Mouse (Mus musculus) intestine, postnatal 0 days (tissue): ENCODE results near the gene Olfr630. TPM values are rescaled to one million over a fixed set of nuclear protein-coding genes. Genes with fewer than 3 reads are reported as not detected.
"Not testable (repeated sequence)": the region's sequence is repeated elsewhere in the genome, so short reads cannot be mapped to it uniquely, and the experiment has no call there.

Source experiments
- ATAC-seq: fragments of 200-750 bp; cut with Nextera tagmentation; 2 replicates; pipeline ENCODE4 v1.8.0; 2017; ENCODE audit warnings: mild to moderate bottlenecking, moderate TSS enrichment, moderate library complexity
- H3K27ac ChIP-seq: fragments of 300-500 bp; sonication (generic); 2 replicates; pipeline ENCODE4 v1.5.1; 2014; ENCODE audit warnings: mild to moderate bottlenecking, low read depth, low read length, moderate library complexity
- H3K27me3 ChIP-seq: fragments of 300-500 bp; sonication (generic); replicated peaks from 2 replicates; pipeline ENCODE4 v1.6.1; 2014; ENCODE audit warnings: low read length, mixed read lengths; ENCODE audit not compliant: control insufficient read depth, insufficient read depth
- H3K36me3 ChIP-seq: fragments of 300-500 bp; sonication (generic); 2 replicates; pipeline ENCODE4 v1.6.1; 2014; ENCODE audit warnings: mild to moderate bottlenecking, moderate library complexity; ENCODE audit not compliant: control insufficient read depth, insufficient read depth
- H3K4me1 ChIP-seq: fragments of 300-500 bp; sonication (generic); replicated peaks from 2 replicates; pipeline ENCODE4 v1.6.1; 2014; ENCODE audit warnings: antibody characterized with exemption, low read length, mixed read lengths; ENCODE audit not compliant: control insufficient read depth, insufficient read depth
- H3K4me2 ChIP-seq: fragments of 300-500 bp; sonication (generic); replicated peaks from 2 replicates; pipeline ENCODE4 v1.6.1; 2014; ENCODE audit warnings: low read depth, mild to moderate bottlenecking, moderate library complexity
- H3K4me3 ChIP-seq: fragments of 300-500 bp; sonication (generic); 2 replicates; pipeline ENCODE4 v1.5.1; 2014; ENCODE audit warnings: low read depth, low read length
- H3K9ac ChIP-seq: fragments of 300-500 bp; sonication (generic); 2 replicates; pipeline ENCODE4 v1.6.1; 2014; ENCODE audit warnings: mild to moderate bottlenecking, low read depth, low read length
- H3K9me3 ChIP-seq: fragments of 300-500 bp; sonication (generic); 2 replicates; pipeline ENCODE4 v1.6.1; 2016; ENCODE audit warnings: mixed run types; ENCODE audit not compliant: control insufficient read depth
- CTCF ChIP-seq: sonication (generic); IDR thresholded peaks from 2 replicates; pipeline ENCODE4 v1.5.1; 2016; ENCODE audit warnings: low read depth, mild to moderate bottlenecking, control low read depth, antibody characterized with exemption, moderate library complexity
- WGBS: fragments of 180-500 bp; shearing (Covaris S2); extraction: QIAGEN DNeasy Blood & Tissue Kit; methylation state at CpG from one replicate; pipeline ENCODE4 v1.1.7; 2014; 5-methylcytosine and 5-hydroxymethylcytosine counted together
- polyA plus RNA-seq: library from polyadenylated mRNA; unstranded; fragments of >200 nt; fragmentation: Nextera tagmentation; extraction: Ambion mirVana; gene quantifications from 2 replicates; pipeline ENCODE4 v1.2.1, GENCODE M21; 2015

Olfr630 gene
- polyA plus RNA-seq, 1 experiment from 2014 or later = not detected

DNA sequence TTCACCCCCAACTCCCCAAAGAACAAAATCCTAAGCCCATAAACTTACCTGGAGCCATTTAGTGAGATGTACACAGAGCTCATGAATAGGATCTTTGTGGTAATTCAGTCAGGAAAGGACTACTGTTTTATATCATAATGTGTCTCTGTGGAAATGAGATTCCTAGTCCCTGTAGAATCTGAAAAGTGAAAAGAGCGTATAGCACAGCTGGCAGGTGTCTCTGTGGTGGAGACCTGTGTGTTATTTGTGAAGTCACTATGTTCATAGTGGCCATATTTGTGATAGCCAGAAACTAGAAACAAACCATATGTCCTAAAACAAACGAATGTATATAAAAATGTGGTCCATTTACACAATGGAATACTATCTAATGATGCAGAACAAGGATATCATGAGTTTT lies 14.4 kb upstream of the Olfr630 start, which contains the start of gene Olfr69:
Gene Olfr69, minus strand, starts transcription at position 101 of the 400 bp plus-strand sequence.
- no peak for ATAC-seq
- no peaks in the 10 kb centered on the region for H3K36me3 ChIP-seq
- H3K27ac ChIP-seq = no peak within 1 kb of the TSS
- H3K4me3 ChIP-seq = no peak within 1 kb of the TSS
- H3K4me1 ChIP-seq = no peaks in the 10 kb centered on the region
- no peak within 1 kb of the TSS for H3K9ac ChIP-seq
- TF ChIP-seq CTCF = no peak
- H3K27me3 ChIP-seq = no peaks in the 10 kb centered on the region
- H3K9me3 ChIP-seq = no peaks in the 10 kb centered on the region
- no peak within 1 kb of the TSS for H3K4me2 ChIP-seq
- 77% methylated on average over 2 of the region's 2 CpGs for WGBS

DNA sequence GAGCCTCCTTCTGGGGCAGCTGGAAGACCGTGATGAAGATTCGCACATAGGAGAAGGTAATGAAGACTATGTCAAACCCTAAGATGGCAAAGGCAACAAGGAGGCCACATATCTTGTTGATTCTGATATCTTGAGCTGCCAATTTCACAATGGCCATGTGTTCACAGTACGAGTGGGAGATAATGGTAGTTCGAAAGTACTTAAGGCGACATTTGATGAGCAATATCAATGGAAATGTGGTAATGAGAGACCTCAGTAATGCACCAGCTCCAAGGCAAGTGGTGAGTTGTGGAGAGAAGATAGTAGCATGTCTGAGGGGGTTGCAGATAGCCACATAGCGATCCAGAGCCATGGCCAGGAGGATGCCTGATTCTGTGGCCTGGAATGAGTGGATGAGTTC lies 10.6 kb upstream of the Olfr630 start:
- H3K4me2 ChIP-seq, H3K4me3 ChIP-seq, ATAC-seq, H3K9ac ChIP-seq, H3K27me3 ChIP-seq, H3K4me1 ChIP-seq, H3K27ac ChIP-seq, H3K36me3 ChIP-seq, H3K9me3 ChIP-seq: not testable (repeated sequence)
- WGBS = 83% methylated on average over 5 of the region's 6 CpGs

DNA sequence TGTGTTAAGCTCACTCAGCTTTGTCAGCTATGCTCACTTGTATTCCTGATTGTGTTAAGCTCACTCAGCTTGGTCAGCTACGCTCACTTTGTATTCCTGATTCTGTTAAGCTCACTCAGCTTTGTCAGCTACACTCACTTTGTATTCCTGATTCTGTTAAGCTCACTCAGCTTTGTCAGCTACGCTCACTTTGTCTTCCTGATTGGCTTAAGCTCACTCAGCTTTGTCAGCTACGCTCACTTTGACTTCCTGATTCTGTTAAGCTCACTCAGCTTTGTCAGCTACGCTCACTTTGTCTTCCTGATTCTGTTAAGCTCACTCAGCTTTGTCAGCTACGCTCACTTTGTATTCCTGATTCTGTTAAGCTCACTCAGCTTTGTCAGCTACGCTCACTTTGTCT lies 5.1 kb upstream of the Olfr630 start:
- not testable (repeated sequence) for ATAC-seq, H3K4me2 ChIP-seq, H3K27ac ChIP-seq, H3K4me3 ChIP-seq, H3K27me3 ChIP-seq, H3K4me1 ChIP-seq, H3K9me3 ChIP-seq, H3K9ac ChIP-seq, H3K36me3 ChIP-seq
- 81% methylated on average over 6 of the region's 6 CpGs for WGBS

DNA sequence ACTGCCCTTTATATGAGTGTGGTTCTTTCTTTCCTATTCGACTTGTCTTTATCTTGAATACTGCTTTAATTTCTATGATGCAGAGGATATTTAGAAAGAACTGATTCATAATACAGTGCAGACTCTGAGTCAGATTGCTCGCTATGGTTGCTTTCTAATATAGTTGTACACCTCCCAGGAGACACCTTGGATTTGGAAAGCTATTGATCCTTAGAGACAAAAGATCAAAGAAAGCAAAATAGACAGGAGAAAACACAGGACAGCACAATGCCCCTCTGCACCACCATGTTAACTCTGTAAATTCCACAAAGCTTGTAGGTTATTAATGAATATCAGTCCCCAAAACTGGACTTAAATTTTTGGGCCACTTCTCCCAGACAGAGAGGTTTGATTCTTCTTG lies 12.3 kb downstream of the Olfr630 start, which contains the start of gene Olfr629:
Gene Olfr629, minus strand, starts transcription at position 101 of the 400 bp plus-strand sequence.
- no peak for ATAC-seq
- Histone ChIP-seq H3K9me3 (no peaks in the 10 kb centered on the region), H3K9ac (no peak within 1 kb of the TSS), H3K4me3 (no peak within 1 kb of the TSS), H3K36me3 (no peaks in the 10 kb centered on the region), H3K4me1 (no peaks in the 10 kb centered on the region), H3K27ac (no peak within 1 kb of the TSS), H3K27me3 (no peaks in the 10 kb centered on the region), H3K4me2 (no peak within 1 kb of the TSS)
- no peak for TF ChIP-seq CTCF
- 83% methylated on average over 2 of the region's 2 CpGs for WGBS

DNA sequence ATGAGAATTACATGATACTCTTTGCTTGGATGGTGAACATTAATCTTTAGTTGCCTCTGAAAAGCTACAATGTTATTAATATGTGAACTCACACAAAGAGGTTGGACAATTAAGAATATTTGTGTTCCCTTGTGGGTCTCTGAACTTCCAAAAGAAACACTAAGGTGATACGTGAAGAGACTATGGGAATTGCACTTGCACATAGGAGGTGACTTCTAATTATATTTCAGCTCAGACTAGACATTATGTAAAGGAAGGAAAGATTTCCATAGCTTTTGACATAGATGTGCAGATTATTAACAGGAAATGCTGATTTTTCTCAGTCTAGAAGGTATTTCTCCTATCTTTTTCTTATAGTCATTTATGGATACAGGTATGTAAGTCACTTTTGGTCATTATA lies 27.1 kb downstream of the Olfr630 start, which contains the start of gene Olfr628:
Gene Olfr628, plus strand, starts transcription at position 301 of the 400 bp plus-strand sequence.
- Histone ChIP-seq H3K9ac (no peak within 1 kb of the TSS), H3K4me3 (no peak within 1 kb of the TSS), H3K4me1 (no peaks in the 10 kb centered on the region), H3K27me3 (no peaks in the 10 kb centered on the region), H3K36me3 (no peaks in the 10 kb centered on the region), H3K4me2 (no peak within 1 kb of the TSS), H3K27ac (no peak within 1 kb of the TSS), H3K9me3 (no peaks in the 10 kb centered on the region)
- 91% methylated on average over 1 of the region's 1 CpGs for WGBS
- no peak for TF ChIP-seq CTCF
- no peak for ATAC-seq

DNA sequence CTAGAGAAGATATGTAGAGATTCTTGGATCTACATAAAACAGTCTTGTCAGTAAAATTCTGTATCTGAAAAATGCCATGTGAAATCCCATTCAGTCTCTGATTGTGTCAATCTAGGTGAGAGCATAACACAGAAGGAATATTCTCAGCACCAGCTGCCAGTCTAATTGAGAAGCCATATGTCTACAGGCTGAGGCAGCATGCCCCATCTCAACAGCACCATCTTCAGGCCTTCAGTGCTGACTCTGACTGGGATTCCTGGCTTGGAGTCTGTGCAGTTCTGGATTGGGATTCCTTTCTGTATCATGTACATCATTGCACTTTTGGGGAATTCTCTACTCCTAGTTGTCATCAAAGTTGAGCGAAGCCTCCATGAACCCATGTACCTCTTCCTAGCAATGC lies 40.7 kb downstream of the Olfr630 start:
- not testable (repeated sequence) for H3K27me3 ChIP-seq, H3K27ac ChIP-seq, H3K36me3 ChIP-seq, H3K4me3 ChIP-seq, H3K9me3 ChIP-seq, H3K4me2 ChIP-seq, H3K4me1 ChIP-seq, H3K9ac ChIP-seq, ATAC-seq
- peak; percentile 44 for TF ChIP-seq CTCF
- 95% methylated on average over 1 of the region's 1 CpGs for WGBS

DNA sequence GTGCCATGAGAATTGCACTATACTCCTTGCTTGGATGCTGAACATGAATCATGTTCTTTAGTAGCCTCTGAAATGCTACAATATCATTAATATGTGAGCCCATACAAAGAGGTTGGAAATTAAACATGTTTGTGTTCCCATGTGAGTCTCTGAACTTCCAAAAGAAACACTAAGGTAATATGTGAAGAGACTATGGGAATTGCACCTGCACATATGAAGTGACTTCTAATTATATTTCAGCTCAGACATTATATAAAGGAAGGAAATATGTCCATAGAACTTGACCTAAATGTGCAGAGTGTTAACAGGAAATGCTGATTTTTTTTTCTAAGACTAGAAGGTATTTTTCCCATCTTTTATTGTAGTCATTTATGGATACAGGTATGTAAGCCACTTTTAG lies 42.8 kb downstream of the Olfr630 start, which contains the start of gene Olfr243:
Gene Olfr243, plus strand, starts transcription at position 301 of the 400 bp plus-strand sequence.
- Histone ChIP-seq H3K9ac (no peak within 1 kb of the TSS), H3K4me3 (no peak within 1 kb of the TSS), H3K9me3 (no peaks in the 10 kb centered on the region), H3K27ac (no peak within 1 kb of the TSS), H3K4me2 (no peak within 1 kb of the TSS), H3K27me3 (no peaks in the 10 kb centered on the region), H3K4me1 (no peaks in the 10 kb centered on the region), H3K36me3 (no peaks in the 10 kb centered on the region)
- no peak for ATAC-seq
- TF ChIP-seq CTCF = no peak
